Mouse (Mus musculus) lung, postnatal 10 days (tissue): Measurements from ENCODE around the gene Cox5b.
"Not testable (repeated sequence)": the region's sequence is repeated elsewhere in the genome, so short reads cannot be mapped to it uniquely, and the experiment has no call there.

ENCODE experiments used
- DNase-seq: peaks from one replicate; pipeline ENCODE4 v3.0.0; 2021

Gene Cox5b

DNA sequence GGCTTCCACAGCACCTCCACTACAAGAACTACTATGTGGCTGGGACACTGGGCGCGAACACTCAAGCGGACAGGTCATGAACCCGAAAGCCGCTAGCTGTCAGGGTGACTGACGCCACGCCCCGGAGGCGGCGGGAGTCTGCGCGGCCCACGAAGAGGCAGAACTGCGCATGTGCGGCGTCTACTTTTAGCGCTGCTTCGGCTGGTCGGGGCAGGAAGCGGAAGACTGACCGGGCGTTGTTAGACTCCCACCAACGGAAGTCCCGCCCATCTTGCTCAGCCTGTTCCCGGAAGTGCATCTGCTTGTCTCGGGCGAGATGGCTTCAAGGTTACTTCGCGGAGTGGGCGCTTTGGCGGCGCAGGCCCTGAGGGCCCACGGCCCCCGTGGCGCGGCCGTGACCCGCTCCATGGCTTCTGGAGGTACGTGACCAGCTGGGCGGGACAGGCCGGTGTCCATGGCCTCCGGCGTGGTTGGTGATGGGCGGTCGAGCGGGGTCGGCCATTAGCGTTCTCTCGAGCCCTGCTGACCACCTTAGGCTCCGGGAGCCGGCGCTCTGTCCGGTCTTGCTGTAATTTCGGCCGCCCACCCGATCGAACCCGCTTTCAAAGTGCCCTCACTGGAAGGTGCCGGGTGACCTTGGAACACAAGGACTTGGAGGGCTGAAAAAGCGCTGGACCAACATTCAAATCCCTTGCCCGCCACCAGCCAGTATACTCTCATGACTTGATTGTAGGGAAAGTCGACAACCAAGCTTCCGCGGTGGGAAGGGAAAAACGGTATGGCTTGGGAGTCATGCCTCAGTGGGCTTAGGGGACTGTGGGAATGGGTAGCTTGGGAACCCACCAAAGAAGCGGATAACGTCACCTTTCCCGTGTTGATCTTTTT, at the start of gene Cox5b:
Gene Cox5b (plus strand): TSS at position 179 of the 885 bp plus-strand sequence.
- peak; percentile 98 for DNase-seq

DNA sequence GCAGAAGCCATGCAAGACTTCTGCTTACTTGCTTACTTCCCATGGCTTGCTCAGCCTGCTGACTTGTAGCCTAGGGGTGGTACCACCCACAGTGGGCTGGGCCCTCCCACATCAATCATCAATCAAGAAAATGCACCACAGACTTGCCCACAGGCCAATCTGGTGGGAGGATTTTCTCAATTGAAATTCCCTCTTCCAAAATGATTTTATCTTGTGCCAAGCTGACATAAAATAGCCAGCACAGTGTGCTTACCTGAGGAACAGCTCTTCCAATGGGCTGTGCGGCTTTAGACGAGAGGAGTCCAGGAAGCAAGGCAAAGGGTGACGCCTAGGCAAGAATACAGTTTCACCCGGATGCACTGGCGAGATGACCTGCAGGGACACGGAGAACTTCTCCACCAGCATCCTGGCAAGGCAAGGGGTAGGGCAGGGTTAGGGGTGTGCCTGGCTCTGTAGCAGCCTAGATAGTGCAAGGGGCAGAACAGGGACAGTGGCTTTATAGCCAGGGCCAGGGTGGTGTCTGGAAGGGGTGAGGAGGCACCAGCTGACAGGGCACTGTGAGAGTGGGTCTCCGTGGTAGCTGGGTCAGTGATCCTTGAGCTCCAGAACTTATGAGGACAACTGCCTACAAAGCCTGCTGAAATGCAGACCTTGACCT, 47.2 kb upstream of the Cox5b start:
- DNase-seq, result no peak

DNA sequence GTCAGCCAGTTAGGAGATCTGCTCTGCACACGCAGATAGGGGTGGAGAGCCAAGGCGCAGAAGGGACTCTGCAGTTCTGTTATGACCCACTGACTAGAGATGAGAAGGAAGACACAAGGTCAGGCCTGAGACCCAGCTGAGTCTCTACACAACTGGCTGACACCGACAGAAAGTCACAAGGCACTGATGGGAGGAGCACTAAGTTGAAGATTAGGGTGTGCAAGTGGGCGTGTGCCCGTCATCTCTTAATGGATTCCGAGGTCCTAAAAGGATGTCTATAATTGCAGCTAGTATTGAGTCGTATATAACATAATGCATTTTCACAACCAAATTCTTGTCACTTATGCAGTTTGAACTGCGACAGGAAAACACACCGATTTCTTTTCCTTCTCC, 46.6 kb upstream of the Cox5b start:
- no peak for DNase-seq

DNA sequence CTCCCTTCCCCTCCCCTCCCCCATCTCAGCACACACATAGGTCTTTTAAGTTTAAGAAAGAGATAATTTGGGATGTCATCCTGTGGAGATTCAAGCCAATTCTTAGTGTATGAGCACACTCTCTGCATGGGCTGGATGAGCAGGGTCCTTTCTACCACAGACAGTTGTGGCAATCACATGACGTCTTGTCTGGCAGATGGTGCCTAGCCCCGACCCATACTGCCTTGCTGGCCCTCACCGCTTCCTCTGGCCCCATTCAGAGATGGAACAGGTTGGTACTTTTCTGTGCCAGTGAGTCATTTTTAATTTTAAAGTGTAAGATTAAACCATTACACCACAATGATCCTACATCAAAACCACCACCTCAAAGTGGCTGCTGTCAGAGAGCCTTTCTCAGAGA, 45.0 kb upstream of the Cox5b start:
- DNase-seq, result no peak

DNA sequence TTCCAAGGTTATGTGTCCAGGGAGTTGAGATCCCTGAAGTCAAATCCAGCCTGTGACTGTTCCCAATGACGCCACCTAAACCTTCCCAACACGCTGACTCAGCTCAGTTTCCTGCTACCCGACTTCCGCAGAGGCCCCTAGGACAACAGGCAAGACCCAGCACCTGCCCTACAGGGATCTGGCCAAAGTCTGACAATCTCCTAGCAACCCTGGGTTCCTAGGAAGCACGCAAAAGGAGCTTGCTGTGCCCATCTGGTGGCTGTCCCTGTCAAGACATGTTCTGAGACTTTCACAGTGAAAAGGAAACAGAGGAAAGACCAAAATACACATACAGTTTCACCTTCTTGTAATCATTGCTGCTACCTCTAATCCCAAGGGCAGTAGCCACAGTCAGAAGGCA, 43.6 kb upstream of the Cox5b start:
- DNase-seq, result no peak

DNA sequence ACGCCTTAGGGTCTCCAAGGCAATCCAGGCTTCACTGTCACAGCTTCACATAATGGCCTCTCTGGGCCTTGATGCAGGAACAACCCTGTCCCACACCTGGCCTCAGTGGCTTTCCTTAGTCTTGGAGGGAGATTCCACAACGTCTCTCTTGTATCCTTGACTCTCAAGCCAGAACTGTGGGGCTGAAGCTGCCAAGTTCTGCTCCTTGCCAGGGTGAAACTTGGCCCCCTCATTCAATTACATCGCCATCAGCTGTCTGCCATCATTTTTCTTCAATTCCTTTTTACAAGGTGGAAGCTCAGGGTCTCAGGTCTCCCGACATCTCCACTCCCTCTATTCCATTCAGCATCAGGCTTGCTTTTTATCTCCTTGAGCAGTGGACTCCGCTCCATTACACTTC, 36.2 kb upstream of the Cox5b start:
- DNase-seq, result no peak

DNA sequence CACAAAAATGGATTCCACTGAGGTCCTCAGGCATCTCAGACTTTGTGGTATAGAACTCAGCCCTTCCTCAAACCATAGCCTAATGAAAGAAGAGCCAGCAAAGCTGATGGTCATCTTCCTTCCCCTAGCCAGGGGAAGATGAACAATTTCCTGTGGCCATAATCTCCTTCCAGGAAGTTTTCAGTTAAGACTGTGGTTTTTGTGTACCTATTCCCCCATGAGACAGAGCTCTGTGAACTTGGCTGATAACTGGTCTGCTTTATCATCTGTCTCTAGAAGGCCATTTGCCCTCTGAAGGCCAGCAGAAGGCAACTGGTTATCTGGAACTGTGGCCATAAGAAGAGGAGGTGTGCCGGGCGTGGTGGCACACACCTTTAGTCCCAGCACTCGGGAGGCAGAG, 35.0 kb upstream of the Cox5b start:
- no peak for DNase-seq

DNA sequence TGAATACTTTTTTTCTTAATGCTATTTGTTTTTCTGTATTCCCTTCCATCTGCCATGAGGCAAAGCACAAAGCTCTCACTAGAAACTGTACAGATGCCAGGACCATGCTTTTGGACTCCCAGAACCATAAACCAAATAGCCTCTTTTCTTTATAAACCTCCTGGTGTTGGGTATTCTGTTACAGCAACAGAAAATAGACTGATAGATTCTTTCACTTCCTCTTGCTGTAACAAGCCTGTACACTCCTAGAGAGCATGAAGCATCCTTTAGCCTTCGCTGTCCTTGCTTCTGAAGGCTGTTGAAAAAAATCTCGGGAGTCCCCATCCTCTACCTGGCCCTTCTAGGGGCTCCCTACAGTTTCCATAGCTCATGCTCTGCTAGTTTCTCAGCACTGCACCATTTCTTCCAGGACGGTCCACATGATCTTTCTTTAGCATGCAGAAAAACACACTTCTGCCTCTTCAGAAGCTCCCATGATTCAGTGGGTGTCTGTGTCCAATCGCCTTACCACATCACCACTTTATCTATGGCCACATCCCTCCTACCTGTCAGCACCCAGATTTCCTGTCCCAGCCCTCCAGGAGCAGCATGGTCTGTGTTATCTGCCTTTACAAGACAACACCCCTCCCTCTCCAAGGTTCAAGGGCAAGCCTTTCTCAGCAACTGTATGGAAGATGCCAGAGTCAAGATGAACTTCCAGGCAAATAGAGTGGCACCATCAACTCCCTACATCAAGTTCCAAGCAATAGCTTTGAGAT, 33.4 kb upstream of the Cox5b start:
- no peak for DNase-seq

DNA sequence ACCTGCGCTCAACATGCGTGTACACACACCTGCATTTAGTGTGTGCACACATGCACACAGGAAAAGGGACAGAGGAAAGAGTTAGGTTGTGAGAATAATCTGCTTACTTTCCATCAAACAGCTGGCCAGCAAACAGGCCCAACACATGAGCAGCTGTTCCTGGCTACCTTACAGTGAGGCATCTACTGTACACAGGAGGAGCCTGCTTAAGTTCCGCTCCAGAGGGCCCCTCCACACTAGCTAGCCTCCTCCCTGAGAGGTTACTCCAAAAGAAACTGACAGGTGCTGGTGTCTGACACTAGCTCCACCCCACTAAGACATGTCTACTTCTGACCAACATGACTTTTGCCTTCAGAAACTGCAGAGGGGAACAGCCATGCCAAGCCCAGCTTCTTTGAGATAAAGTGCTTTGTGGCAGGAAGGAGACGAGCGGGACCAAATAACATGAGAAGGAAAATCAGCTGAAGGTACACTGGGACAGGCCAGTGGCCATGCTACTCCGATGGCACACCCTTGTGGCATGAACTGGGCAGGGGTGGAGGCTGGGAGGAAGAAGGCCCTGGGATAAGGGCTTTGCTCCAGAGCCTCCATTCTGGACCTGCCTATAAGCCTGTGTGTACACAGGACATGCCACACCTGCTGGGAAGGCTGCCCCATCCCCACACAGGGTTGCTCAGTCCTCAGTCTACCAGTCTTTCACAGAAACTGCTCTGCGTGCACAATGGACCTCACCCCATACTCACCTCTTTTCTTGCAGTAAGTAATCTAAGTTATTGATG, 32.4 kb upstream of the Cox5b start:
- DNase-seq, result no peak

DNA sequence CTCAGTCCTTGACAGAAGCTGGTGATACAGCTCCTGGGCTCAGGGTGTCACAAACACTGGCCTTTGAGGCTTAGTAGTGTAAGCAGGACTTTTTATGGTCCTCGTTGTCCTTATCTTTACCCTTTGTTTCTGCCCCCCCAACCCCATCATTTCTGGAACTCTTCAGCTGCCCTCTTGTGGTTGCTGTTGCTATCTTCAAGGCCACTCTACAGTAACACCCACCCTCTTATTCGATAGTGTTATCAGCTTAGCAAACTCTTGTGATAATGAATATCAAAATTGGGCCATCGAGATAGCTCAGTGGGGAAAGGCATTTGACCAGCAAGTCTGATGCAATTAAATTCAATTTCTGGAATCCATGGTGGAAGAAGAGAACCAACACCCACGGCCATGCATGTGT, 26.8 kb upstream of the Cox5b start:
- DNase-seq, result peak; percentile 70

DNA sequence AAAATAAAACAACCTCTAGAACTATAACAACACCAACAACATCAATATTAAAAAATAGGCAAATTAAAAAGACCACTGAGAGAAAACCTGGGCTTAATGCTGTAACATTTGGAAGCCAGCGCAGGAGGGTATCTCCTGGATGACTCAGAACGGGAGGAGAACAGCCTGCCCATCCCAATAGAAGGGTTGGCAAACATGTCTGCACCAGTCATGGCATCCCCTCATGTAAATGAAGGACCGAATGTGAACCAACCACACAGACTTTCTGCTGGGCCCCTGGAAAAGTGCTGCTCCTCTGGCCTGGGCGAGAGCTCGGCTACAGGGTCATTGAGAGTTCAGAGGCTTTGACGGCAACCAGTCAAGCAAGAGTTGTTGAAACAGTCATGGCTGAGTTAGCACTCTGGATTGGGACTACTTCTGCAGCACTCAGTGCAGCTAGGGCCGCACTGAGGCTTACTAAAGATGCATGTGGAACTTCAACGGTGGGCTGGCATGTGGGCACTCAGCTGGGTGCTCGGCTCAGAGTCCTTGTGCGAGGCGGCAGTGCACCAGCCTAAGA, 26.0 kb upstream of the Cox5b start:
- DNase-seq, result peak; percentile 17

DNA sequence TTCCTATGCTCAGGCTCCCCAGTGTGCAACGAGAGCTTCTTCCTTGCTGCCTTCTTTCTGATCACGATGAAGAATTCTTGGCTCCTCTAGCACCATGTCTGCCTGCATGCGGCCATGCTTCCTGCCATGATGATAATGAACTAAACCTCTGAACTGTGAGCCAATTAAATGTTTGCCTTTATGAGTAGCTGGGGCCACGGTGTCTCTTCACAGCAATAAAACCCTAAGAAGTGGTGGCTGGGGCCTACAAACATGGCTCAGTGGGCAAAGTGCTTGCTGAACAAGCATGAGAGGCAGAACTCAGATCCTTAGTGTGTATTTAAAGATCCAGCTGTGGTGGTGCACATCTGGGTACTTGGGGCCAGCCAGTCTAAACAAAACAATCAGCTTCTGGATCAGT, 25.3 kb upstream of the Cox5b start:
- DNase-seq, result no peak

DNA sequence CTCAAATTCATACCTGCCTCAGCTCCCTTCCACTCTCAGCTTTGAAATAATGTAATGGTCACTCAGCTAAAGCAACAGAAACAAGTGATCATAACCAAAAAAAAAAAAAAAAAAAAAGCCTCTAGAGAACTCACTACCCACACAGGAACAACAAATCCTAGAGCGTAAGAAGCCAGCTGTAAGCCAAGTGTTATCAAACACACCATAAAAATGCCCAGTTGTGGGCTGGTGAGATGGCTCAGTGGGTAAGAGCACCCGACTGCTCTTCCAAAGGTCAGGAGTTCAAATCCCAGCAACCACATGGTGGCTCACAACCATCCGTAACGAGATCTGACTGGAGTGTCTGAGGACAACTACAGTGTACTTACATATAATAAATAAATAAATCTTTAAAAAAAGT, 23.2 kb upstream of the Cox5b start:
- DNase-seq, result not testable (repeated sequence)

DNA sequence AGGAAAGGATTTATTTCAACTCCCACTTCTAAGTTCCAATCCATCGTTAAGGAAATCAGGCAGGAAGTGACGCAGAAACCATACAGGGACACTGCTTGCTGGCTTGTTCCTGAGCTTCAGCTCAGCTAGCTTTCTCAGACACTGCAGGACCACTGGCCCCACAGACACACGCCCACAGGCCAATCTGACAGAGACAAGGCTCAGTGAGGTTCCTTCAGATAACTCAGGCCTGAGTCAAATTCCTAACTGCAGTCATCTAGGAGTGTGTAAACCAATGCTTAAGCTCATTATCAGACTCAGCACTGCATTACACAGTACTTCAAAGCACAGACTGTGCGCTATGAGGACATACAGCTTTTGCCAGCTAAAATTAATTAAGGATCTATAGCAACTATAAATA, 21.0 kb upstream of the Cox5b start:
- no peak for DNase-seq

DNA sequence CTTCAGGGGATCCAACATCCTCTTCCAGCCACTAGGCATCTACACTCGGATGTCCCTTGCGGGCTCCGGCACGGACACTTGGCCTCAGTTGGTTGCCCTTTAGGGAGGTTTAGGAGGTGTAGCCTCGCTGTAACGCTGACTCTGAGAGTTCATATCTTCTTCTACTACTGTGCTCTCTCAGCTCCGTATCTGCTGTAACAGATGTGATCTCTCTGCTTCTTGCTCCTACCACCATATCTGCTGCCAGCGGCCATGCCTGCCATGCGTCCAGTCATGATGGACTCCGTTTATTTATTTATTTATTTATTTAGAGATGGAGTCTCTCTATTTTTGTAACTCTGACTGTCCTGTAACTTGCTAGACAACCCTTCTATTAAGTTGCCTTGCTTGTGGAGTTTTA, 20.0 kb upstream of the Cox5b start:
- no peak for DNase-seq

DNA sequence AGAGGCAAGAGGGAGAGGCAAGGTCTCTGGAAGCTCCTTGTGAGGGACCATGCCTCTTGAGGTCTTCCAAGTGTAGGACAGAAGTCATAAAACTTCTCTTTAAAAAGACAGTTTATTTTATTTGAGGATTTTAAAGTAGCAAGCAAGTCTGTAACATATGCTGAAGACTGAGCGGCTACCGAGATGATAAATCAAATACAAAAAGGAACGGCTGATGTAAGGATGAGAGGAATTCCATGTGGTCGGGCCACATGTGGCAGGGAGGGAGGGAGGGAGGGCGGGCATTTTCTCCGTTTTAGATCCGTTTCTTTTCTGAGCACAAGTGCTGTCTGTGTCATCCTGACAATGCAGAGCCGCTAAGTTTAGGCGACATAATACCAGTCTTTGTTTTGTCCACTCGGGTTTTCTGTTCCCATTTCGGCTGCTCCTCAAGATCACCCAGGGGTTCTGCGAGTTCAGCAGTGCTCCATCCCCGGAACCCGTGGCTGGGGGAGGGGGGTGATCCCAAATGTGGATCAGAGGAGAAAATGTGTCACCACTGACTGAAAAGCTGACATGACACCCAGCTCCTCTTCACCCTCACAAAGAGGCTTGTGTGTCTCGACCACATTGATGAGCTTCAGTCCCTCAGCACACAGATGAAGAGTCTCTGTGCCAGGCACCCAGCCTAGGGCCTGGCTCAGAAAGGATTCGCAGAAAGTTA, 18.4 kb upstream of the Cox5b start:
- peak; percentile 24 for DNase-seq

DNA sequence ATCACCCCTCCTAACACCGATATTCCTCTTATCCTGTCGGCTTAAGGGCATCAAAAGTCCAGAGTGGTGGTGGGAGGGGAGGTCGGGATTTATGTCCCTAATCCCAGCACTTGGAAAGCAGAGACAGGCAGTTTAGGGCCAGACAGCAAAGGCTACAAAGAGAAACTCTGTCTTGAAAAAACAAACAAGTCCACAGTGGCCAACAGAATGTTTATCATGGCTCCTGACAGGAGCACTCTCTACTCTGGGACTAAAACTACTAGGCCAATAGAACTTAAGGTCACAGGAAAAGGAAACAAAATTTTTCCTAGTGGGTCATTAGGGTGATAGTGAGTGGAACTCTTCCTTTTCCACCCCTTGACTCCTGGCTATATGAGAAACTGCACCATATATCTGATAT, 16.3 kb upstream of the Cox5b start:
- DNase-seq, result no peak

DNA sequence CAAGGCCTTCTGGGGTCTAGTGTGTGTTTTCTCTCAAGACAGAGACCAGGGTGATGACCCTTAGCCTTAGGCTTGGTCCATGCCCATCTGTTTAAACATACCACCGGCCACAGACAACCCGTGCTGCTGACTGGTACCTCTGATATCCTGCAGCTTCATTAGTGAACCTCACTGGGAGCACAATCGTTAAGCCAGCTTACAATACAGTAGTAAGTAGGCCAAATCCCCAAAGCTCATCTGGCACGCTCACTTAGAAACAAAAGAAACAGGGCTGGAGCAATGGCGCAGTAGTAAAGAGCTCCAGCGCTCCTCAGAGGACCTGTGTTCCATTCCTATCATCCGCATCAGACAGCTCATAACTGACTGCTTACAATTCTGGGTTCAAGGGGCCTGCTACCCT, 10.4 kb upstream of the Cox5b start:
- DNase-seq, result no peak

DNA sequence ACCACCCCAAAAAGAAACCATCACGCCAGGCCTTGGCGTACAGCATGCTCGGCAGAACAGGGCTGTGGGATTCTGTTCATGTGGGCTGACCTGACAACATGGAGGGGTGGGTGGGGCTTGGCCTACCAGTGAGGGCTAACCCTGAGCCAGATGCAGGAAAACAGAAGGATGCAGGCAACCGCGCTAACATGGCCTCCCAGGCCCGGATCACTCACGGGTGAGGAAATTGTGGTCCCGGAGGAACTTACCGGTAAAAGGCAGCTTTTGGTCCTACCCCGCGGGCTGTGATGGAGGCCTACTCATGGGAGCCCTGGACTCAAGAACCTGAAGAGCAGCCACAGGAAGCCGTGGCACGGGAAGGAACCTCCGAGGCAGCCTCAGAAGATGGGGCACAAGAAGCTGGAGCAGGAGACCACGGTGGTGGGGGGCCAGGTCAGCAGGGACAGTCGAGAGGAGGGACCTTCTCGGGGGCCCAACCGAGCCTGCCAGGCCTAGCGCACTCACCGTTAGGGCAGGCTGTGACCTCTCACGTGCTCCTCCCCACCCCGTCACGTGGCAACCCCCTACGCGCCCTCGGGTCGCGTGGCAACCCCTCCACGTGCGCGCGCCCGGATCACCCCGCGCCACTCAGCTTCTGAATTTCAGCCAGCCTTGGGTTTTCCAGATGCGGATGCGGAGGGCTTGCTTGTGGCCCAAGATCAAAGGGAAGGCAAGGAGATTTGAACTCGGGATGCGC, 8.5 kb upstream of the Cox5b start, which contains the start of gene Fam178b:
Gene Fam178b (minus strand): TSS at position 564 of the 736 bp plus-strand sequence.
- DNase-seq, result no peak

DNA sequence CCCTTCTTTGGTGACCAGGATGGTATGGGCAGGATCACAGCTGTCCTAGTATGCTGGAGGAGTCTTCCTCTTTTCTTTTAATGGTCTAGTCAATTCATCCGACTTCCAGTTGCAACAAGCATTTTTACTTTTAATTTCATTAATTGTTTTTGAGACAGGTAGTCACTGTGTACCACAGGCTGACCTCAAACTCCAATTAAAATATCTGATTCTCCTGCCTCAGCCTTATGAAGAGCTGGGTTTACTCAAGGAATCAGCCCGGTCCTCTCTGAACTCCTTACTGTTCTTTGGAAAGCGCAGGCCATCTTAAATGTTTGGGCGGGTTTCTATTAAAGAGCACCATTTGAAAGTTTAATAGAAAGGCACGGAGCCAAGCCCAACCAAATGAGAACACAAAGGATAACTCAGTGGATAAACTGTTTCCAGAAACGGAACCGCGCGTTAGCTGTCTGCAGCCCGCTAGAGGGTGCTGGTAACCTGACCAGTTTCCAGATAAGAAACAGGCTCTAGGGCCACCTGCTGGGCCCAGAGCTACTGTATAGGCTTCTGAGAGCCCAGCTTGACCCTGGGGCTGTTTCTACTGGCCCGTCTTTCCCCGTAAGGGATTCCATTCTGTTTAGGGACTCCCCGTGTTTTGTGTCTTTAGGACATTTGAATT, 7.3 kb upstream of the Cox5b start:
- peak; percentile 89 for DNase-seq
